Mouse (Mus musculus) kidney, adult 2 months (tissue): ENCODE results near the gene Ppara. TPM values are rescaled to one million over a fixed set of nuclear protein-coding genes. Genes with fewer than 3 reads are reported as not detected.
A peak's percentile ranks its signal among the peaks of the same experiment; 100 is the strongest.

ENCODE experiments used
- DNase-seq: peaks from one replicate; pipeline ENCODE4 v3.0.0; 2021
- H3K27ac ChIP-seq: fragments of 200-500 bp; 2 replicates; pipeline ENCODE4 v1.5.1; 2012; ENCODE audit warnings: low read depth, low read length, control low read depth, inconsistent platforms; ENCODE audit not compliant: insufficient read depth
- H3K27me3 ChIP-seq: fragments of 200-500 bp; replicated peaks from 2 replicates; pipeline ENCODE4 v1.6.1; 2012; ENCODE audit warnings: mild to moderate bottlenecking, moderate library complexity, low read length, inconsistent platforms; ENCODE audit not compliant: control insufficient read depth, insufficient read depth
- H3K36me3 ChIP-seq: fragments of 200-500 bp; 2 replicates; pipeline ENCODE4 v1.6.1; 2012; ENCODE audit warnings: mild to moderate bottlenecking, moderate library complexity, low read length, inconsistent platforms; ENCODE audit not compliant: control insufficient read depth, insufficient read depth
- H3K4me1 ChIP-seq: fragments of 200-500 bp; 2 replicates; pipeline ENCODE4 v1.6.1; 2011; ENCODE audit warnings: low read length; ENCODE audit not compliant: control insufficient read depth, insufficient read depth
- H3K4me3 ChIP-seq: fragments of 200-500 bp; 2 replicates; pipeline ENCODE4 v1.5.1; 2011; ENCODE audit warnings: mild to moderate bottlenecking, low read depth, low read length, control low read depth; ENCODE audit not compliant: insufficient read depth
- CTCF ChIP-seq: fragments of 200-500 bp; conservative IDR thresholded peaks from 2 replicates; pipeline ENCODE4 v1.5.1; 2011; ENCODE audit warnings: low read depth, mild to moderate bottlenecking, control low read depth, low read length, moderate library complexity, mixed read lengths; ENCODE audit not compliant: insufficient read depth, insufficient read length
- POLR2A ChIP-seq: fragments of 200-500 bp; IDR thresholded peaks from one replicate; pipeline ENCODE4 v1.6.1; 2011; ENCODE audit warnings: low read depth, low read length, control low read depth
- WGBS: fragments of 180-500 bp; shearing (Covaris S2); methylation state at CpG from one replicate; pipeline ENCODE4 v1.1.7; 2018; 5-methylcytosine and 5-hydroxymethylcytosine counted together
- polyA plus RNA-seq: library from polyadenylated mRNA; depleted of rRNA; stranded (reverse); fragments of >200 nt; gene quantifications from 2 replicates; pipeline ENCODE4 v1.2.3, GENCODE M21; 2012

The Ppara gene
- polyA plus RNA-seq, 1 experiment, result 31.3 TPM

- DNase-seq, result peak; percentile 61
- TF ChIP-seq POLR2A (no peak), CTCF (no peak)
- Histone ChIP-seq H3K27me3 (no peaks in the 10 kb centered on the region), H3K4me1 (peaks cover 56% of the 10 kb centered on the region), H3K27ac (peak overlapping the region; percentile 30), H3K36me3 (peaks cover 9% of the 10 kb centered on the region), H3K4me3 (no peak overlapping the region)
- WGBS, result 40% methylated on average over 3 of the region's 3 CpGs
Observed at GRCm38 (mm10) chr15:85693115-85693514, 41.7 kb upstream of the Ppara start.

GRCm38 (mm10) chr15:85693819-85694218 lies 41.0 kb upstream of the Ppara start:
- 71% methylated on average over 2 of the region's 2 CpGs for WGBS
- Histone ChIP-seq H3K36me3 (peaks cover 9% of the 10 kb centered on the region), H3K27ac (no peak overlapping the region), H3K27me3 (no peaks in the 10 kb centered on the region), H3K4me3 (no peak overlapping the region), H3K4me1 (peaks cover 56% of the 10 kb centered on the region)
- no peak for TF ChIP-seq CTCF
- TF ChIP-seq POLR2A, result no peak
- DNase-seq, result no peak

GRCm38 (mm10) chr15:85694379-85694778 lies 40.4 kb upstream of the Ppara start:
- peaks cover 60% of the 10 kb centered on the region for H3K4me1 ChIP-seq
- 76% methylated on average over 1 of the region's 1 CpGs for WGBS
- no peak for DNase-seq
- peaks cover 9% of the 10 kb centered on the region for H3K36me3 ChIP-seq
- no peak overlapping the region for H3K4me3 ChIP-seq
- H3K27ac ChIP-seq, result no peak overlapping the region
- no peaks in the 10 kb centered on the region for H3K27me3 ChIP-seq
- TF ChIP-seq POLR2A (no peak), CTCF (no peak)

GRCm38 (mm10) chr15:85695304-85695703 lies 39.5 kb upstream of the Ppara start:
- Histone ChIP-seq H3K27me3 (no peaks in the 10 kb centered on the region), H3K4me3 (no peak overlapping the region), H3K27ac (no peak overlapping the region), H3K4me1 (peaks cover 61% of the 10 kb centered on the region), H3K36me3 (peaks cover 9% of the 10 kb centered on the region)
- 91% methylated on average over 4 of the region's 4 CpGs for WGBS
- no peak for DNase-seq
- TF ChIP-seq POLR2A (no peak), CTCF (no peak)

GRCm38 (mm10) chr15:85698345-85699034 lies 36.3 kb upstream of the Ppara start:
- Histone ChIP-seq H3K27me3 (no peaks in the 10 kb centered on the region), H3K4me1 (peaks cover 75% of the 10 kb centered on the region), H3K4me3 (no peak overlapping the region), H3K36me3 (peaks cover 14% of the 10 kb centered on the region), H3K27ac (peak overlapping the region; percentile 33)
- TF ChIP-seq POLR2A, result no peak
- TF ChIP-seq CTCF, result no peak
- DNase-seq, result peak; percentile 79
- WGBS, result 36% methylated on average over 14 of the region's 14 CpGs

- no peak for TF ChIP-seq CTCF
- TF ChIP-seq POLR2A, result no peak
- 79% methylated on average over 5 of the region's 5 CpGs for WGBS
- peaks cover 11% of the 10 kb centered on the region for H3K36me3 ChIP-seq
- no peak overlapping the region for H3K4me3 ChIP-seq
- peak overlapping the region; percentile 73 for H3K27ac ChIP-seq
- H3K4me1 ChIP-seq, result peaks cover 79% of the 10 kb centered on the region
- H3K27me3 ChIP-seq, result no peaks in the 10 kb centered on the region
- no peak for DNase-seq
Observed at GRCm38 (mm10) chr15:85699452-85699851, 35.3 kb upstream of the Ppara start.

GRCm38 (mm10) chr15:85699862-85700501 lies 34.8 kb upstream of the Ppara start:
- no peak for DNase-seq
- H3K4me3 ChIP-seq, result no peak overlapping the region
- WGBS, result 69% methylated on average over 13 of the region's 13 CpGs
- H3K27me3 ChIP-seq, result no peaks in the 10 kb centered on the region
- H3K36me3 ChIP-seq, result peaks cover 9% of the 10 kb centered on the region
- peaks cover 84% of the 10 kb centered on the region for H3K4me1 ChIP-seq
- H3K27ac ChIP-seq, result peak overlapping the region; percentile 73
- TF ChIP-seq POLR2A, result no peak
- no peak for TF ChIP-seq CTCF
